Mouse (Mus musculus): ENCODE results near the gene Atad5. TPM values are rescaled to one million over a fixed set of nuclear protein-coding genes. Genes with fewer than 3 reads are reported as not detected.

The Atad5 gene
- total RNA-seq, 2 experiments from 2014 or later: 29.5 to 34.5 TPM

DNA sequence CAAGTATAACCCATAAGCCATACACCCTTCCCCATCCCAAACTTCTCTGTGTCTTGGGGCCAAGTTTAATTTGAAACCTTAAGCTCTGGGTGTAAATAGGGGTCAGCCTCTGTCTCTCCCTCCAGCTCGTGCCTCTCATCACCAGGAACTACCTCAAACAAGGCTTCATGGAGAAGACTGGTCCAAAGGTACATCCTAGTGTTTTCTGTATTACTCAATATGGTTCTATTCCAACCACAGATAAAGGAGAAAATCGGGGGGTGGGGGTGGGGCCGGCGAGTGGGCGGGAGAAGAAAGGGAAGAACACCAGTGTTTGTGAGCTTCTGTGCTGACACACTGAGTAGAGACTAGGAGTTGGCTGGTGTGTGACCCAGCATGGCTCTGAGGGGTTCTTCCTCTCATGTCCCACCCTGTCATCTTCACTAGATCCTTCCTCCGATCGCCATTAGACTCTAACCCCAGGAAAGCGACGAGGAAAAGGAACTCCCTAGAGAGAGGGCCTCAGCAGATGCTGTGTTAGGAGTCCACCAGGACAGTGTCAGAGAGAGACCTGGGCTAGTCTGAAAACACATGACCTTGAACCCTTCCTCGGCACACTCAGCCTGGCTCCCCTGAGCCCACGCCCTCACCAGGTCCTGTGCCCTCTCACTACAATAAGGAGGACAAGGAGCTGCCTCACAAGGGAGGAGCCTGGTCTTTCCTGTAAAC is 84.9 kb downstream of the Atad5 start:
- ATAC-seq (replicated peaks; ENCODE audit: poor library complexity, severe bottlenecking): no peak

DNA sequence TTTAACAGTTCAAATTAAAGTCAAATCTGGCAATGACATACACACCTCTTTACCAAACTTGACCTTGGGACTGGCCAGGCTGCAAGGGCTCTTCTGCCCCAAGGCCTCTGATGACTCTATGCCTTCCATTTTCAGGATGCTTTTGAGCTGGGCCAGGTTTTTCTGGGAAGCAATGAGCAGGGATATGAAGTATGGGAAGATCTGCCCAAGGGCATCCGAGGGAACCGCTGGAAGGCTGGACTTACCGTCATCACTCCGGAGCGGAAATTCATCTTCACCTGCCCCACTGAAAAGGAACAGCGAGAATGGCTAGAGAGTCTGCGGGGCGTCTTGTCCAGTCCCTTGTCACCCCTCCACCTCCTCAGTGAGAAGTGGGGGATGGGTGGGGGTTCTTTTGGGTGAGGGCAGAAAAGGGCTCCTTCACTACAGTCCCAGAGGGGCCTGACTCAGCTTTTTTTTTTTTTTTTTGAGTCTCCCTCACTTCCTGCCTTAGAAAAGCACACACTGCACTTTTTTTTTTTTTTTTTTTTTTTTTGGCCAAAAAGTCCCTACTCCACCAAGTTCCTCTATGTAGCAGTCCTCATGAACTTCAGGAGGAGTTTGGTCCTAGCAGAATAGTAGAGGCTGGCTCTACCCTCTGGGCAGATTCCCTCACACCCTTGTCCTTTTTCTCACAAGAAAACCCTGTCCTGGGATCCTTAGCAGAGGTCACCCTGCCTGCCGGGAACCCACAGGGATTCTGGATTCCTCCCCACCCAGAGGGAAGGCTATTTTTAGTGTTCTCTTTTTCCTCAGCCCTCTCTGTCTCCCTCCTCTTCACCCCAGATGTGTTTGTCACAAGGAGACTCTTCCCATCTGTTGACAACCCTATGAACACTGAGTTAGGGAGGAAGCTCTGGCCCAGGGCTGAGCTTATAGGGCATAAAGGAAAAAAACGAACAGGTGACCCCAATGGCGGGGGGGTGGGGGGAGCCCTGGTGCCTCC is 88.0 kb downstream of the Atad5 start:
- ATAC-seq (replicated peaks; ENCODE audit: poor library complexity, severe bottlenecking): peak; percentile 52

DNA sequence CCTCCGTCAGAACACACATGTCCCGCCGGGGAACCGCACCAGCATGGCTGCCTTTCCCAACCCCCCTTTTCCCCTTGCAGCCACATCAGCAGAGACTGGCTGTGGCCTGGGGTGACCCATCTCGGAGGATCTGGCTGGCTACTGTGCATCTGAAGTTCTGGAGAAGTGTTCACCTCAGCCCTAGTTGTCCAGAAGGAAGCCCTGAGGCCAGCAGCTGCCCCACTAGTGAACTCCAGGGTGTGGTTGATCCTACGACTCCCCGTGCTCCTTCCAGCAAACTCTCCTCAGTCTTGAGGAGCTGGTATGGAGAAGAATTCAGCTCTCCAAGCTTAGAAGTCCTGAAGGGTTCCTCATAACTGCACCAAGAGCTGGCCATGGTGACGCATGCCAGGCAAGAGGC is 89.1 kb downstream of the Atad5 start:
- ATAC-seq (replicated peaks; ENCODE audit: poor library complexity, severe bottlenecking): no peak

DNA sequence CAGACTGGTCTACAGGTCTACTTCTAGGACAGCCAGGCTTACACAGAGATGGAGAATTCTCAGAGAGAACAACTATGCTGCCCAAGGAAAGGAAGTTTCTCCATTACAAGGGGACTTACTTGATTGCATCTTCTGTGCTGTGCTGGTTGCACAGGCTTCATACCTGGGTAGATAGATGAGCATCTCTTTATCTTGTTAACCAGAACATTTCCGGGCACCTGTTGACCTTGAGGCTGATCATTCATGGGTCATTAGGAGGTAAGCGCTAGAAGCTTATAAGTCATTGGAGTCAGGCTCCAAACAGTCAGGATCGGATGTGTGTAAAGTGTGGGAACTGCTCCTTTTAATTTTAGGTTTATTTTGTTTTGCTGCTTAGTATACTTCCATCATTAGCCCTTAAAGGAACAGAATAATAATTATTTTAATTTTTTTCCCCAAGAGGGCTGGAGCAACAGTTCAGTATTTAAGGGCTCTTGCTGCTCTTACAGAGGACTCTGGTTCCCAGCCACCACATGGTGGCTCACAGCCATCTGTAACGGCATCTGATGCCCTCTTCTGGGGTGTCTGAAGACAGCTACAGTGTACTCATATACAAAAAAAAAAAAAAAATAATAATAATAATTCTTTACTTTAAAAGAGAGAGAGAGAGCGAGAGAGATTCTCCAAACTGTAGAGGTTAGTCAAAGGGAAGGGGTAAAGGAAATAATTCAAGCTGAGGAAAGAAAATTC is 92.0 kb downstream of the Atad5 start:
- no peak for ATAC-seq (replicated peaks; ENCODE audit: poor library complexity, severe bottlenecking)

DNA sequence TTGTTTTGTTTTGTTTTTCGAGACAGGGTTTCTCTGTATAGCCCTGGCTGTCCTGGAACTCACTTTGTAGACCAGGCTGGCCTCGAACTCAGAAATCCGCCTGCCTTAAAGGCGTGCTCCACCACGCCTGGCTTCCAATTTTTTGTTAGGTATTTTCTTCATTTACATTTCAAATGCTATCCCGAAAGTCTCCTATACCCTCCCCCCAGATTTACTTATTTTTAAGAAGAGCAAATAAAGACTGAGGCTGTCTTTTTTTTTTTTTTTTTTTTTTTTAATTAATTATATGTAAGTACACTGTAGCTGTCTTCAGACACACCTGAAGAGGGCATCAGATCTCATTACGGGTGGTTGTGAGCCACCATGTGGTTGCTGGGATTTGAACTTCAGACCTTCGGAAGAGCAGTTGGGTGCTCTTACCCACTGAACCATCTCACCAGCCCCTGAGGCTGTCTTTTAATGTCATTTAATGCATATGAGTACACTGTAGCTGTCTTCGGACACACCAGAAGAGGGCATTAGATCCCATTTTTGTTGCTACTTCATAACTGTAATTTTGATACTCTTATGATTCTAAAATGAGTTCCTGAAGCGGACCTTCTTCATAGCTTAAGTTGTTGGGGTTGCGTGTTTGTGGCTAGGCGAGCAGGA is 94.0 kb downstream of the Atad5 start:
- peak; percentile 47 for ATAC-seq (replicated peaks; ENCODE audit: poor library complexity, severe bottlenecking)

DNA sequence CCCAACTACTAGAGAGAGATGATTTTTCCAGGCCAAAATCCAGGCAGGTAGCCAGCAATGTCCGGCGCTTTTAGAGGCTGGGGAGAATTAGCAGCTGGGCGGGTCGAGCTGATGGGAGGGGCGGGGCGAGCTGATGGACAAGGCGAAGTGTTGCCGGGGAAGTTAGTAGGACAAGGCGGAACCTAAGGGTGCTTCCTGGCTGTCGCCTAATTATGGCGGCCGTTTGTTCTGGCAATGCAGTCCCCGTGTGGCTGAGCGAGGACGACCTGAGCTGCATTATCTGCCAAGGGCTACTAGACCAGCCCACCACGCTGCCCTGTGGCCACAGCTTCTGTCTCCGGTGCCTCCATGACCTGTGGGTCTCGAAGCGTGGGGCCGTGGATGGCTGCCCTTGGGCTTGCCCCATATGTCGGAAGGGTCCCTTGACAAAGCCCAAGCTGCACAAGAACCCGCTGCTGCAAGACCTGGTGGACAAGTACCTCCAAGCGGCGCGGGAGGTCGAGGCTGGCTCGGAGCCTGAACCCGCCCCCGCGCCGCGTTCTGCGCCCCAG is 94.6 kb downstream of the Atad5 start, which contains the start of gene Rnf135:
Gene Rnf135 (plus strand): TSS at position 147 of the 551 bp plus-strand sequence.
- peak; percentile 100 for ATAC-seq (replicated peaks; ENCODE audit: poor library complexity, severe bottlenecking)

DNA sequence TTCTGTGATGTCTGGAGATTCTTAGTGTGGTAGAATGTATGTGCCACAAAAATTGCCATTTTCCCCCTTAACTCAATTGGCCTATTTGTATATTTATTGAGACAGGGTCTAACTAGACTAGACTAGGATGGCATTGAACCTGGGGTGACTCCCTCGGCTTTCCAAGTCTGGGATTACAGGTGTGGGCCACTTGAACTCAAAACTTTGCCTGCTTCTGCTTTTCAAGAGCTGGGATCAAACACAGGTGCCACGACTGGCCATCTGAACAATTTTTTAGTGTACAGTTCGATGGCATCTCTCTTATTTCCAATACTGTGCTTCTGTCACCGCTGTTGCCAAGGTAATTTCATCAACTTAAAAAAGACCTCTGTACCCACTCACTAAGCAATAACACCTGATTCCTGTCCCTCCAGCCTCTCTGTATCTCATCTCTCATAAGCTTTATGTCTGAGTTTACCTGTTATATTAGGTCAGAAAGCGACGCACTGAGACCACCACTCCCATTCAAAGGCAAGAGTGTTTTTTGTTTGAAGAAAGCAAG is 95.4 kb downstream of the Atad5 start:
- no peak for ATAC-seq (replicated peaks; ENCODE audit: poor library complexity, severe bottlenecking)

Other genes starting within 250 kb of the Atad5 start
- gene Utp6, start 127.0 kb upstream of the Atad5 start, total RNA-seq (2014; fragmentation: Nextera tagmentation): 45.4 and 52.5 TPM in 2 replicates
- gene Utp6, start 127.0 kb upstream of the Atad5 start, total RNA-seq (2017): 102 and 105 TPM in 2 replicates
- gene Suz12, start 96.3 kb upstream of the Atad5 start, total RNA-seq (2014; fragmentation: Nextera tagmentation): 79.4 and 102 TPM in 2 replicates
- gene Suz12, start 96.3 kb upstream of the Atad5 start, total RNA-seq (2017): 81.6 and 97.8 TPM in 2 replicates
- gene Crlf3, start 8.4 kb upstream of the Atad5 start, total RNA-seq (2014; fragmentation: Nextera tagmentation): 85.9 and 104 TPM in 2 replicates
- 95.3 and 97.5 TPM in 2 replicates for gene Crlf3, start 8.4 kb upstream of the Atad5 start, total RNA-seq (2017)
- gene Tefm, start 52.8 kb downstream of the Atad5 start, total RNA-seq (2014; fragmentation: Nextera tagmentation): 23.9 and 27.3 TPM in 2 replicates
- gene Tefm, start 52.8 kb downstream of the Atad5 start, total RNA-seq (2017): 23.1 and 23.8 TPM in 2 replicates
- not detected in 2 replicates for gene Adap2, start 64.7 kb downstream of the Atad5 start, total RNA-seq (2014; fragmentation: Nextera tagmentation)
- gene Adap2, start 64.7 kb downstream of the Atad5 start, total RNA-seq (2017): not detected in 2 replicates
- gene Rnf135, start 94.5 kb downstream of the Atad5 start, total RNA-seq (2014; fragmentation: Nextera tagmentation): 11.1 and 11.8 TPM in 2 replicates
- gene Rnf135, start 94.5 kb downstream of the Atad5 start, total RNA-seq (2017): 3.3 and 6.4 TPM in 2 replicates
- 49.8 and 54.1 TPM in 2 replicates for gene Rhot1, start 119.6 kb downstream of the Atad5 start, total RNA-seq (2014; fragmentation: Nextera tagmentation)
- gene Rhot1, start 119.6 kb downstream of the Atad5 start, total RNA-seq (2017): 44.8 and 58.0 TPM in 2 replicates
- gene Rhbdl3, start 211.5 kb downstream of the Atad5 start, total RNA-seq (2014; fragmentation: Nextera tagmentation): 1.1 and 1.2 TPM in 2 replicates
- 0.21 and 1.5 TPM in 2 replicates for gene Rhbdl3, start 211.5 kb downstream of the Atad5 start, total RNA-seq (2017)

Measured in granulocyte monocyte progenitor cell, adult 5-6 weeks (primary cell).